Mouse (Mus musculus) embryonic facial prominence, embryonic 12.5 days (tissue): ENCODE results near the gene Chd6. TPM values are rescaled to one million over a fixed set of nuclear protein-coding genes. Genes with fewer than 3 reads are reported as not detected.
"Not testable (repeated sequence)": the region's sequence is repeated elsewhere in the genome, so short reads cannot be mapped to it uniquely, and the experiment has no call there.

Experiments
- ATAC-seq: fragments of 200-750 bp; cut with Nextera tagmentation; 2 replicates; pipeline ENCODE4 v1.8.0; 2017; ENCODE audit not compliant: insufficient number of reproducible peaks, insufficient read depth, low FRiP score, low TSS enrichment
- H3K27ac ChIP-seq: fragments of 300-500 bp; sonication (generic); 2 replicates; pipeline ENCODE4 v1.5.1; 2016; ENCODE audit warnings: mild to moderate bottlenecking
- H3K27me3 ChIP-seq: fragments of 300-500 bp; sonication (generic); 2 replicates; pipeline ENCODE4 v1.6.1; 2016; ENCODE audit warnings: mild to moderate bottlenecking, moderate library complexity
- H3K36me3 ChIP-seq: fragments of 300-500 bp; sonication (generic); 2 replicates; pipeline ENCODE4 v1.6.1; 2016; ENCODE audit warnings: mild to moderate bottlenecking
- H3K4me1 ChIP-seq: fragments of 300-500 bp; sonication (generic); 2 replicates; pipeline ENCODE4 v1.6.1; 2016
- H3K4me2 ChIP-seq: fragments of 300-500 bp; sonication (generic); replicated peaks from 2 replicates; pipeline ENCODE4 v1.6.1; 2016; ENCODE audit warnings: mild to moderate bottlenecking, moderate library complexity
- H3K4me3 ChIP-seq: fragments of 300-500 bp; sonication (generic); 2 replicates; pipeline ENCODE4 v1.5.1; 2016; ENCODE audit warnings: mild to moderate bottlenecking
- H3K9ac ChIP-seq: fragments of 300-500 bp; sonication (generic); 2 replicates; pipeline ENCODE4 v1.6.1; 2016; ENCODE audit warnings: mild to moderate bottlenecking, moderate library complexity
- H3K9me3 ChIP-seq: fragments of 300-500 bp; sonication (generic); 2 replicates; pipeline ENCODE4 v1.6.1; 2016; ENCODE audit warnings: mild to moderate bottlenecking, moderate library complexity
- WGBS: fragments of 180-500 bp; shearing (Covaris S2); methylation state at CpG from one replicate; pipeline ENCODE4 v1.1.7; 2016; 5-methylcytosine and 5-hydroxymethylcytosine counted together
- polyA plus RNA-seq: library from polyadenylated mRNA; unstranded; fragments of >200 nt; fragmentation: Nextera tagmentation; extraction: Ambion mirVana; gene quantifications from 2 replicates; pipeline ENCODE4 v1.2.1, GENCODE M21; 2016

Gene Chd6
- polyA plus RNA-seq, 1 experiment from 2014 or later: 44.6 TPM

GRCm38 (mm10) chr2:160977248-160977647, 131.6 kb downstream of the Chd6 start:
- WGBS: 71% methylated on average over 1 of the region's 1 CpGs
- Histone ChIP-seq H3K9ac (no peak overlapping the region), H3K36me3 (peaks cover 73% of the 10 kb centered on the region)

GRCm38 (mm10) chr2:160973648-160974215, 135.1 kb downstream of the Chd6 start:
- Histone ChIP-seq H3K9me3 (no peaks in the 10 kb centered on the region), H3K27me3 (no peaks in the 10 kb centered on the region), H3K36me3 (peaks cover 71% of the 10 kb centered on the region), H3K4me1 (no peaks in the 10 kb centered on the region), H3K9ac (no peak overlapping the region), H3K4me2 (no peak overlapping the region), H3K27ac (no peak overlapping the region), H3K4me3 (no peak overlapping the region)
- no peak for ATAC-seq
- 86% methylated on average over 5 of the region's 5 CpGs for WGBS

More at GRCm38 (mm10) chr2:160977248-160977647, 131.6 kb downstream of the Chd6 start:
- no peaks in the 10 kb centered on the region for H3K27me3 ChIP-seq
- no peaks in the 10 kb centered on the region for H3K4me1 ChIP-seq
- no peaks in the 10 kb centered on the region for H3K9me3 ChIP-seq
- no peak overlapping the region for H3K27ac ChIP-seq
- no peak for ATAC-seq
- no peak overlapping the region for H3K4me3 ChIP-seq
- no peak overlapping the region for H3K4me2 ChIP-seq

GRCm38 (mm10) chr2:160972103-160972792, 136.6 kb downstream of the Chd6 start:
- Histone ChIP-seq H3K4me2 (no peak overlapping the region), H3K27me3 (no peaks in the 10 kb centered on the region), H3K9me3 (no peaks in the 10 kb centered on the region), H3K4me1 (no peaks in the 10 kb centered on the region), H3K27ac (no peak overlapping the region), H3K9ac (no peak overlapping the region), H3K36me3 (peaks cover 73% of the 10 kb centered on the region), H3K4me3 (no peak overlapping the region)
- 93% methylated on average over 7 of the region's 7 CpGs for WGBS
- no peak for ATAC-seq

- Histone ChIP-seq H3K36me3 (peaks cover 79% of the 10 kb centered on the region), H3K27me3 (no peaks in the 10 kb centered on the region), H3K27ac (no peak overlapping the region), H3K4me2 (no peak overlapping the region), H3K4me3 (no peak overlapping the region), H3K4me1 (no peaks in the 10 kb centered on the region), H3K9me3 (no peaks in the 10 kb centered on the region), H3K9ac (no peak overlapping the region)
- WGBS: 88% methylated on average over 1 of the region's 1 CpGs
- ATAC-seq: no peak
Observed at GRCm38 (mm10) chr2:160962149-160962548, 146.7 kb downstream of the Chd6 start.

DNA sequence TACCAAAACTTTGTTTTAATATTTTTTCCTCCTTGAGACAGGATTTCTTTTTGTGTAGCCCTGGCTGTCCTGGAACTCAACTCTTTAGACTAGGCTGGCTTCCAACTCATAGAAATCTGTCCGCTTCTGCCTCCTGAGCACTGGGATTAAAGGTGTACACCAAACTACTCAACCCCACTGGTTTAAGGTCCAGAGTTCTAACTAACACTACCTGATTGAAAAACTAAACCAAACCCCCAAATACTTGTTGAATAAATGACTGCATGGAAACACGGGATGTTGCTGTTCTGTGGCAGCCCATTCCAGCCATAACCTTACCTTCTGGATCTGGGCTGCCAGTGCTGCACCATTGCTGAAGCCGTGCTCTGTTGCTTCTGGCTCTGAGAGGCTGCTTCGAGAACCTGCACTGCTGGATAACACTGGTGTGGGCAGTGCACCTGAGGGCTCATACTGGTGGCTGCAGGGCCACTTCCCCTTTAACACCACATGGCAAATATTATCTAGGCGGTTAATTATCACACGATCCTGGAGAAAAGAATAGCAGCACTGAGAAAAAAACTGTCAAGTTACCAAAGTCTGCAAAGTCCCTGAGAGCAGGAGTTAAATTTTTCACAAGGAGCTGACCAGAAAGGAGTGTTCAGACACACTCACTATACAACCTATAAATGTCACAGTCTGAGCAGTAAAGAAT, 147.8 kb downstream of the Chd6 start:
- WGBS: 86% methylated on average over 6 of the region's 6 CpGs
- H3K27ac ChIP-seq: no peak overlapping the region

GRCm38 (mm10) chr2:160959901-160960300, 149.0 kb downstream of the Chd6 start:
- Histone ChIP-seq H3K9ac (no peak overlapping the region), H3K4me2 (no peak overlapping the region), H3K4me3 (no peak overlapping the region), H3K4me1 (no peaks in the 10 kb centered on the region), H3K27me3 (no peaks in the 10 kb centered on the region), H3K27ac (no peak overlapping the region), H3K9me3 (no peaks in the 10 kb centered on the region), H3K36me3 (peaks cover 76% of the 10 kb centered on the region)
- no peak for ATAC-seq
- 92% methylated on average over 5 of the region's 5 CpGs for WGBS

More for the DNA sequence above, 147.8 kb downstream of the Chd6 start:
- Histone ChIP-seq H3K36me3 (peaks cover 78% of the 10 kb centered on the region), H3K27me3 (no peaks in the 10 kb centered on the region), H3K4me3 (no peak overlapping the region), H3K9ac (no peak overlapping the region), H3K9me3 (no peaks in the 10 kb centered on the region), H3K4me2 (no peak overlapping the region), H3K4me1 (no peaks in the 10 kb centered on the region)
- no peak for ATAC-seq

GRCm38 (mm10) chr2:160958737-160959136, 150.1 kb downstream of the Chd6 start:
- no peak overlapping the region for H3K27ac ChIP-seq
- no peak overlapping the region for H3K4me2 ChIP-seq
- H3K9ac ChIP-seq: no peak overlapping the region
- 90% methylated on average over 5 of the region's 5 CpGs for WGBS
- H3K27me3 ChIP-seq: no peaks in the 10 kb centered on the region
- 0 out of 2 replicates have a peak, but pooled peaks cover 8% of the 10 kb centered on the region for H3K4me1 ChIP-seq
- no peak overlapping the region for H3K4me3 ChIP-seq
- H3K36me3 ChIP-seq: peaks cover 76% of the 10 kb centered on the region
- H3K9me3 ChIP-seq: no peaks in the 10 kb centered on the region
- ATAC-seq: no peak

DNA sequence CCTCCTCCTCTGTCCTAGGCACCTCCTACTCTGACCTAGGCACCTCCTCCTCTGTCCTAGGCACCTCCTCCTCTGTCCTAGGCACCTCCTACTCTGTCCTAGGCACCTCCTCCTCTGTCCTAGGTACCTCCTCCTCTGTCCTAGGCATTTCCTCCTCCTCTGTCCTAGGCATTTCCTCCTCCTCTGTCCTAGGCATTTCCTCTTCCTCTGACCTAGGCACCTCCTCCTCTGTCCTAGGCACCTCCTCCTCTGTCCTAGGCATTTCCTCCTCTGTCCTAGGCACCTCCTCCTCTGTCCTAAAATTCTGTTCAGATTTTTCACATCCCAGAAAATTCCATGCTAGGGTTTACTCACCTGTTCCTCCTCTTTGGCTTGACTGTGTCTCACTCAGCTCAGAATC, 151.1 kb downstream of the Chd6 start:
- not testable (repeated sequence) for H3K9ac ChIP-seq, H3K9me3 ChIP-seq, H3K27ac ChIP-seq, ATAC-seq, H3K27me3 ChIP-seq, H3K4me3 ChIP-seq, H3K4me2 ChIP-seq
- H3K36me3 ChIP-seq: peaks cover 76% of the 10 kb centered on the region
- H3K4me1 ChIP-seq: 0 out of 2 replicates have a peak, but pooled peaks cover 11% of the 10 kb centered on the region

DNA sequence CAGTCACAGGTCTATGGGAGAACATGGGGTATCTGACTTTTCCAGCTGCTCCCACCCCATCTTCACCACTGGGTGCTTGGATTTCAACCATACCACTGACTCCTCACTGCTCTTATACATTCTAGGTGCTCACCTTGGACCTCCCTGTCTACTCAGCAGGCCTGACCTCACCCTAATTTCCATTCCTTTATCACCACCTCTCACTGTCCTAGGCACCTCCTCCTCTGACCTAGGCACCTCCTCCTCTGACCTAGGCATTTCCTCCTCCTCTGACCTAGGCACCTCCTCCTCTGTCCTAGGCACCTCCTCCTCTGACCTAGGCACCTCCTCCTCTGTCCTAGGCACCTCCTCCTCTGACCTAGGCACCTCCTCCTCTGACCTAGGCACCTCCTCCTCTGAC, 151.6 kb downstream of the Chd6 start:
- not testable (repeated sequence) for H3K9me3 ChIP-seq, H3K4me3 ChIP-seq, H3K27me3 ChIP-seq, H3K4me2 ChIP-seq, H3K27ac ChIP-seq, H3K9ac ChIP-seq, ATAC-seq
- Histone ChIP-seq H3K4me1 (0 out of 2 replicates have a peak, but pooled peaks cover 11% of the 10 kb centered on the region), H3K36me3 (peaks cover 72% of the 10 kb centered on the region)

- no peak overlapping the region for H3K27ac ChIP-seq
- no peak overlapping the region for H3K4me3 ChIP-seq
- H3K9me3 ChIP-seq: no peaks in the 10 kb centered on the region
- peaks cover 69% of the 10 kb centered on the region for H3K36me3 ChIP-seq
- 0 out of 2 replicates have a peak, but pooled peaks cover 11% of the 10 kb centered on the region for H3K4me1 ChIP-seq
- 68% methylated on average over 7 of the region's 7 CpGs for WGBS
- H3K27me3 ChIP-seq: no peaks in the 10 kb centered on the region
- ATAC-seq: no peak
- no peak overlapping the region for H3K4me2 ChIP-seq
- H3K9ac ChIP-seq: no peak overlapping the region
Observed at GRCm38 (mm10) chr2:160955331-160955730, 153.5 kb downstream of the Chd6 start.

GRCm38 (mm10) chr2:160954541-160954940, 154.3 kb downstream of the Chd6 start:
- H3K9ac ChIP-seq: no peak overlapping the region
- no peak overlapping the region for H3K4me2 ChIP-seq
- no peak overlapping the region for H3K4me3 ChIP-seq
- no peak overlapping the region for H3K27ac ChIP-seq
- no peaks in the 10 kb centered on the region for H3K27me3 ChIP-seq
- H3K4me1 ChIP-seq: 0 out of 2 replicates have a peak, but pooled peaks cover 11% of the 10 kb centered on the region
- ATAC-seq: no peak
- WGBS: 94% methylated on average over 3 of the region's 3 CpGs
- H3K36me3 ChIP-seq: peaks cover 71% of the 10 kb centered on the region
- H3K9me3 ChIP-seq: no peaks in the 10 kb centered on the region
